Mouse (Mus musculus) kidney, embryonic 14.5 days (tissue): Measurements from ENCODE around the gene Bcl2l12. TPM values are rescaled to one million over a fixed set of nuclear protein-coding genes. Genes with fewer than 3 reads are reported as not detected.

Experiments
- ATAC-seq: fragments of 200-750 bp; cut with Nextera tagmentation; 2 replicates; pipeline ENCODE4 v1.8.0; 2017; ENCODE audit warnings: moderate number of reproducible peaks, mild to moderate bottlenecking, moderate TSS enrichment, moderate library complexity; ENCODE audit not compliant: low FRiP score, low TSS enrichment
- H3K27ac ChIP-seq: fragments of 300-500 bp; sonication (generic); 2 replicates; pipeline ENCODE4 v1.5.1; 2014; ENCODE audit warnings: low read depth, mild to moderate bottlenecking, low read length, moderate library complexity, mixed read lengths
- H3K27me3 ChIP-seq: fragments of 300-500 bp; sonication (generic); 2 replicates; pipeline ENCODE4 v1.6.1; 2014; ENCODE audit warnings: mild to moderate bottlenecking, low read length; ENCODE audit not compliant: control insufficient read depth, insufficient read depth
- H3K36me3 ChIP-seq: fragments of 300-500 bp; sonication (generic); 2 replicates; pipeline ENCODE4 v1.6.1; 2014; ENCODE audit warnings: low read length, mixed read lengths; ENCODE audit not compliant: control insufficient read depth, insufficient read depth
- H3K4me1 ChIP-seq: fragments of 300-500 bp; sonication (generic); 2 replicates; pipeline ENCODE4 v1.6.1; 2014; ENCODE audit warnings: low read length, mixed read lengths; ENCODE audit not compliant: control insufficient read depth, insufficient read depth
- H3K4me2 ChIP-seq: fragments of 300-500 bp; sonication (generic); replicated peaks from 2 replicates; pipeline ENCODE4 v1.6.1; 2014; ENCODE audit warnings: low read depth, mild to moderate bottlenecking, low read length
- H3K4me3 ChIP-seq: fragments of 300-500 bp; sonication (generic); 2 replicates; pipeline ENCODE4 v1.5.1; 2014; ENCODE audit warnings: mild to moderate bottlenecking, low read length
- H3K9ac ChIP-seq: fragments of 300-500 bp; sonication (generic); 2 replicates; pipeline ENCODE4 v1.6.1; 2014; ENCODE audit warnings: low read depth, mild to moderate bottlenecking, low read length, moderate library complexity
- H3K9me3 ChIP-seq: fragments of 300-500 bp; sonication (generic); 2 replicates; pipeline ENCODE4 v1.6.1; 2016; ENCODE audit warnings: low read length; ENCODE audit not compliant: control insufficient read depth
- whole genome bisulfite sequencing: fragments of 180-500 bp; shearing (Covaris S2); extraction: QIAGEN DNeasy Blood & Tissue Kit; methylation state at CpG from one replicate; pipeline ENCODE4 v1.1.7; 2014; 5-methylcytosine and 5-hydroxymethylcytosine counted together
- polyA plus RNA-seq: library from polyadenylated mRNA; unstranded; fragments of >200 nt; fragmentation: Nextera tagmentation; extraction: Ambion mirVana; gene quantifications from 2 replicates; pipeline ENCODE4 v1.2.1, GENCODE M21; 2014

Gene Bcl2l12
- polyA plus RNA-seq, 1 experiment from 2014 or later: 54.9 TPM

DNA sequence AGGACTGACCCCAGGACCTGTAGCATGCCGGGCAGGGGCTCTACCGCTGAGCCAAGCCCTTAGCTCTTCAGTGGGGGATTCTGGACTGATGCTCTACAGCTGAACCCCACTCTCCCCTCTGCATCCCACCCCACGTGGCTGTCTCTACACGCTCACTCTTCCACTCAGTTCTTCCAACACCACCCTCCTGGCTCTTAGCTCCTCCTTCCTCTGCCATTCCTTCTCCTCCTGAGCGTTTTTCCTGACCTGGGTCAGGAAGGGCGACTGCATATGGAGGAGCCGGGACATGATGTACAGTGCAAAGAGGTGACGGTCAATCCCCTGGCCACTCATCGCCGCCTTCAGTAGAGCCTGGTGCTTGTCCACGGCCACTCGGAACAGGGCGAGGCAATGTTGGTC is 38.0 kb downstream of the Bcl2l12 start:
- Histone ChIP-seq H3K4me2 (no peak overlapping the region), H3K9ac (no peak overlapping the region), H3K4me3 (no peak overlapping the region), H3K27ac (no peak overlapping the region), H3K36me3 (peaks cover 19% of the 10 kb centered on the region), H3K9me3 (no peaks in the 10 kb centered on the region), H3K4me1 (no peaks in the 10 kb centered on the region), H3K27me3 (no peaks in the 10 kb centered on the region)
- no peak for ATAC-seq
- 81% methylated on average over 13 of the region's 13 CpGs for WGBS

DNA sequence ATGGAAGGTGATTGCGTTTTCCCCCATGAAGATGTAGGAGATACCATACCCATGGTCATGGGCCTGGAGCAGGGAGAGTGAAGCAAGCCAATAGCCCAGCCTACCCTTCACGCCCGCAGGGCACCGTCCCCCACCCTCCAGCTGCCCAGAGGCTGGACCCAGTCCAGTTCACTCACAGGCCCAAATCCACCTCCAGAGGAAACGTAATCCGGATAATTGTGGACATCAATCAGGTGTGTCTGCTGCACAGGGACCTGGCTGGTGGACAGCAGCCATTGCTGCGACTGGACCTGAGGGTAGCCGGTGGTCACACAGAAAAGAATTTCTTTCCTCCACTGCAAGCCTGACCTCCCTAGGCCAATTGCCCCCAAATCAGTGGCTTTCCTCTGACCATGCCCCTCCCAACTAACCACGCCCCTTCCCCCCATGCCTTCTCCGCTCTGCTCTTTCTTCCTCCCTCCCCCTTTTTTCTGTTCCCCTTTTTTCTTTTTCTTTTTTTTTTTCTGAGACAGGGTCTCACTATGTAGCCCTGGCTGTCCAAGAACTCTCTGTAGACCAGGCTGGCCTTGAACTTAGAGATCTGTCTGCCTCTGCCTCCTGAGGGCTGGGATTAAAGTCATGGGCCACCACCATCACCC is 38.5 kb downstream of the Bcl2l12 start:
- no peak for ATAC-seq
- 77% methylated on average over 10 of the region's 10 CpGs for WGBS
- Histone ChIP-seq H3K9ac (no peak overlapping the region), H3K36me3 (peaks cover 15% of the 10 kb centered on the region; the same call in 1 of the 2 replicates), H3K4me2 (no peak overlapping the region), H3K27me3 (no peaks in the 10 kb centered on the region), H3K27ac (no peak overlapping the region), H3K9me3 (no peaks in the 10 kb centered on the region), H3K4me1 (no peaks in the 10 kb centered on the region), H3K4me3 (no peak overlapping the region)

DNA sequence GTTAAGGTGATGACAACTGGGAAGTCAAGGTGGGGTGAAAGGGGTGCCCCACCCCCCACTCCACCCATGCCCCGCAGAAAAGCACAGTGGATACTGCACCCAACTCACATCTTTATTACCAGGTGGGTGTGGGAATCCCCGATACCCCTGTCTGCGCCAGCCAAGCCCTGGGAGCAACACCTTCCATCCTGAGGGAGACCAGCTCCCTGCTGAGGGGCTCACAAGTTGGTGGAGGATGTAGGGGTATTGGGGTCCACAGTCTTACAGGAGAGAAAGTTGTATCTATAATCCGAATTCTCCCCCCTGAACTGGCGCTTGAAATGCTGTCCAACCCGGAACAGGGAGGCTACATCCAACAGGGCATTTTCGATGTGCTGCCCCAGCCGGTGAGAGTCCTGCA is 39.2 kb downstream of the Bcl2l12 start:
- H3K4me2 ChIP-seq: no peak overlapping the region
- H3K27me3 ChIP-seq: no peaks in the 10 kb centered on the region
- H3K27ac ChIP-seq: no peak overlapping the region
- H3K9me3 ChIP-seq: no peaks in the 10 kb centered on the region
- no peak overlapping the region for H3K4me3 ChIP-seq
- no peaks in the 10 kb centered on the region for H3K4me1 ChIP-seq
- ATAC-seq: no peak
- H3K9ac ChIP-seq: no peak overlapping the region
- WGBS: 90% methylated on average over 8 of the region's 8 CpGs
- peaks cover 15% of the 10 kb centered on the region; the same call in 1 of the 2 replicates for H3K36me3 ChIP-seq

DNA sequence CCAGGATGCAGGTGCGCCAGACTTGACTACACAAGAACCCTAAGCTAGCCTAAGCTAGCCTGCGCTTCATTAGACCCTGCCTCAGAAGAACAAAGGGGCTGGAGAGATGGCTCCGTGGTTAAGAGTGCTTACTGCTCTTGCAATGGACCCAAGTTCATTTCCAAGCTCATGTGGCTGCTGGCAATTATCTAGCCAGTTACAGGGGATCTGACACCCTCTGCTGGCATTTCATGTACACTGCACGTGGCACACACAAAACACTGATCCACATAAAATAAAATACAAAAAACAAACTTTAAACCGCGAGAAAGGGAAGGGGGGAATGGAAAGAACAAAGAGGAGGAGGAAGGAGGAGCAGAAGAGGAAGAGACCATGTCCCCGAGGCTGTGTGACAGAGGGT is 40.3 kb downstream of the Bcl2l12 start:
- no peak overlapping the region for H3K4me2 ChIP-seq
- no peaks in the 10 kb centered on the region for H3K4me1 ChIP-seq
- no peaks in the 10 kb centered on the region for H3K9me3 ChIP-seq
- H3K9ac ChIP-seq: no peak overlapping the region
- no peak for ATAC-seq
- no peaks in the 10 kb centered on the region for H3K27me3 ChIP-seq
- H3K27ac ChIP-seq: no peak overlapping the region
- 59% methylated on average over 7 of the region's 7 CpGs for WGBS
- no peak overlapping the region for H3K4me3 ChIP-seq
- H3K36me3 ChIP-seq: peaks cover 11% of the 10 kb centered on the region; the same call in 1 of the 2 replicates

DNA sequence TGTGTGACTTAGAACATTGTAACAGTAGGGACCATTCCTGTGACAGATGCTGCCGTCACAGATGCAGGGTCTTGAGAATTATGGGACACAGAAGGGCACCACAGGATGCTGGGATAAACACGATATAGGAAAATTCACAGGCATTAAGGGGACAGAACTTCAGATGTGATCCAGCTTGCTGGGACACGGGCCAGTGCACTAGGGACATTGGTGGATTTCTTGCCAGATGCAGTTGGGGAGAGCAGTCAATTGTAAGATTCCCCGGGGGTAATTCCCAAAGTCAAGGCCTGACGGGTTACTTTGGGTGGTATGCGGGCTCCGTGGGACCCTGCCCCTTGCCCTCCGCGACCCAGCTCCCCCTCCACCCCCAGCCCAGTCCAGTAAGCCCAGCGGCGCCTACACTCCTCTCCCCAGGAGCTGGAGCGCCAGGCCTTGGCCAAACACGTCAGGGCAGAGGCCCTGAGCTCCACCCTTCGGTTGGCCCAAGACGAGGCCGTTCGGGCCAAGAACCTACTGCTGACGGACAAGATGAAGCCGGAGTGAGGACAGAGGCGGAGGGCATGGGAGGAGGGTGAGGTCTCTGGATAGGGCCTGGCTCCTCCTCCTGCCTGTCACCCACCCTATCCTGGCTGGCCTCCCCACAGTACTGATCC is 41.2 kb downstream of the Bcl2l12 start:
- no peak for ATAC-seq
- Histone ChIP-seq H3K4me3 (no peak overlapping the region), H3K9ac (no peak overlapping the region), H3K9me3 (no peaks in the 10 kb centered on the region), H3K36me3 (peaks cover 4% of the 10 kb centered on the region; the same call in 1 of the 2 replicates), H3K27ac (no peak overlapping the region), H3K4me2 (no peak overlapping the region), H3K4me1 (0 out of 2 replicates have a peak, but pooled peaks cover under 1% of the 10 kb centered on the region), H3K27me3 (no peaks in the 10 kb centered on the region)
- WGBS: 67% methylated on average over 20 of the region's 20 CpGs

DNA sequence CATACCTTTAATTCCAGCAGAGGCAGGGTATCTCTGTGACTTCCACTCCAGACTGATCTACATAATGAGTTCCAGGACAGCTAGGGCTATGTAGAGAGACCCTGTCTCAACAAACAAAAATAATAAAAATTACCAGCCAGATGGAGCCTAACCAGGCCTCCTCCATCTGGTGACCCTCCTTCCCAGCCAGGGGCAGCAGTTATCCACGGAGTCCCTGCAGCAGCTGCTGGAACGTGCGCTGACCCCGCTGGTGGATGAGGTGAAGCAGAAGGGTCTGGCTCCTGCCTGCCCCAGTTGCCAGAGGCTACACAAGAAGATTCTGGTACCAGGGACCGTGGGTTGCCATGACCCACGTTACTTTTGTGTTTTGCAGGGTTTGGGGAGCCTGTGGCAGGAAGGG is 42.2 kb downstream of the Bcl2l12 start:
- 63% methylated on average over 6 of the region's 6 CpGs for WGBS
- Histone ChIP-seq H3K4me3 (no peak overlapping the region), H3K27ac (no peak overlapping the region), H3K27me3 (peaks cover 4% of the 10 kb centered on the region; the same call in 1 of the 2 replicates), H3K4me2 (no peak overlapping the region), H3K36me3 (no peaks in the 10 kb centered on the region; the same call in 1 of the 2 replicates), H3K4me1 (peaks cover 8% of the 10 kb centered on the region), H3K9ac (no peak overlapping the region), H3K9me3 (no peaks in the 10 kb centered on the region)
- no peak for ATAC-seq

DNA sequence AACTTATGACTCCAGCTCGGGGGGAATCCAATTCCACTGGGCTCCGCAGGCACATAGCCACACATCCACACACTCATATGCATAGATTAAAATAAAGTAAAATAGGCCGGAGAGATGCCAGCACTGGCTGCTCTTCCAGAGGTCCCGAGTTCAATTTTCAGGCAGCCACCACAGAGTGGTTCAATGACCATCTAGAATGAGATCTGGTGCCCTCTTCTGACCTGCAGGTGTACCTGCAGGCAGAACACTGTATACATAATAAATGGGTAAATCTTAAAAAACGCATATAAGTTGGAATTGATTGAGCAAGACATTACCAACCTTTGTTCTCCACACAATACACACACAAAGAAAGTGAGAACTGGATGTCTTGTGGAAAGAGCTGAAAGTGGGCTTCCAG is 42.9 kb downstream of the Bcl2l12 start:
- H3K27me3 ChIP-seq: peaks cover 6% of the 10 kb centered on the region; the same call in 1 of the 2 replicates
- no peak overlapping the region for H3K4me3 ChIP-seq
- no peak overlapping the region for H3K4me2 ChIP-seq
- no peak overlapping the region for H3K9ac ChIP-seq
- no peaks in the 10 kb centered on the region for H3K9me3 ChIP-seq
- peaks cover 8% of the 10 kb centered on the region for H3K4me1 ChIP-seq
- H3K36me3 ChIP-seq: no peaks in the 10 kb centered on the region
- ATAC-seq: no peak
- H3K27ac ChIP-seq: no peak overlapping the region
- 61% methylated on average over 5 of the region's 5 CpGs for WGBS

DNA sequence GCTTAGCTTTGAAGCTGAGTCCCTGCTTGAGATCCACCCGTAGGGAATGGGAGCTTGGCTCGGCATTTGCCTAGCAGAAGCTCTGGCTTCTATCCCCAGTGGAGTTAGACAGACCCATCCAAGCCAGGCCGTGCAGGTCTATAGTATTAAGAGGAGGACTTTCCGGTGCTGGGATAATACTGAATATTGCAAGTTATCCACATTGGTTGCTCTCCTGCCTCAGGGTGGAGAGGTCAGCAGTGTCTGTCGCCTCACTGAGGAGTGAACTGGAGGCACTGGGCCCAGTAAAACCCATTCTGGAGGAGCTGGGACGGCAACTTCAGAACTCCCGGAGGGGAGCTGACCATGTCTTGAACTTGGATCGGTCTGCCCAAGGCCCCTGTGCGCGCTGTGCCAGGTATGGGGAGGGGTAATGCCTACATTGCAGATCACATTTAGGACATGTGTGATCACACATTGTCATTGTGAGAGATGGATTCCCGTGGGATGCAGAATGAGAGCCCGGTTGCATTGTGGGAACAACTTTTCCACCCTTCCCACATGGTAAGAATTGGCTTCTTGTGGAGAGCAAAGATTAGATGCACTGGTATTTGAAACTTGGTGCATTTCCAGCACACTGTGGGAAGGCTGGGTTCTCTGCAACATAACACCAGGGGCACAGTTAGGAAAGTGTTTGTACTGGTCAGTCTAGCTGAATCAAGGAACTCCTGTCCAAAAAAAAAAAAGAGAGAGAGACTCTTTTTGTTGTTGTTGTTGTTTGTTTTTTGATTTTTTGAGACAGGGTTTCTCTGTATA is 44.2 kb downstream of the Bcl2l12 start:
- no peak overlapping the region for H3K27ac ChIP-seq
- 88% methylated on average over 12 of the region's 12 CpGs for WGBS
- no peak overlapping the region for H3K4me2 ChIP-seq
- no peaks in the 10 kb centered on the region for H3K9me3 ChIP-seq
- no peak overlapping the region for H3K4me3 ChIP-seq
- ATAC-seq: no peak
- H3K4me1 ChIP-seq: peaks cover 8% of the 10 kb centered on the region
- no peak overlapping the region for H3K9ac ChIP-seq
- peaks cover 18% of the 10 kb centered on the region for H3K27me3 ChIP-seq
- H3K36me3 ChIP-seq: no peaks in the 10 kb centered on the region

DNA sequence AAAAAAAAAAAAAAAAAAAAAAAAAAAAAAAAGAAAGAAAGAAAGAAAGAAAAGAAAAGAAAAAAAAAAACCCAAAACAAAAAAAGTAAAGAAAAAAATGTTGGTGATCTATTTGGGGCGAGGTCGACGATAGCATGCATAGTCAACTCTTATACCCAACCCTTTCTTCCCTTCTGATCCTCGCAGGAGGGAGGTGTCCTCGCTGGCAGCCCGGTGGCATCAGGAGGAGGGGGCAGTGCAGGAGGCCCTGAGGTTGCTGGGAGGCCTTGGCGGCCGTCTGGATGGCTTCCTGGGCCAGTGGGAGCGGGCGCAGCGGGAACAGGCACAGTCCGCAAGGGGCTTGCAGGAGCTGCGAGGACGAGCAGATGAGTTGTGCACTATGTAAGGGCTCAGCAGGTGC is 45.0 kb downstream of the Bcl2l12 start:
- no peak overlapping the region for H3K4me2 ChIP-seq
- 55% methylated on average over 14 of the region's 14 CpGs for WGBS

More for the DNA sequence above, 45.0 kb downstream of the Bcl2l12 start:
- H3K9ac ChIP-seq: no peak overlapping the region
- ATAC-seq: no peak
- no peaks in the 10 kb centered on the region for H3K36me3 ChIP-seq
- peaks cover 8% of the 10 kb centered on the region for H3K4me1 ChIP-seq
- H3K27me3 ChIP-seq: peaks cover 18% of the 10 kb centered on the region
- H3K27ac ChIP-seq: no peak overlapping the region
- H3K9me3 ChIP-seq: no peaks in the 10 kb centered on the region
- H3K4me3 ChIP-seq: no peak overlapping the region
